Mouse (Mus musculus) olfactory bulb, adult 2 months (tissue): ENCODE data around the gene Hhip. TPM values are rescaled to one million over a fixed set of nuclear protein-coding genes. Genes with fewer than 3 reads are reported as not detected.

Experiments
- H3K27ac ChIP-seq: fragments of 200-500 bp; 2 replicates; pipeline ENCODE4 v1.5.1; 2012; ENCODE audit warnings: low read depth, low read length; ENCODE audit not compliant: insufficient read depth
- H3K4me1 ChIP-seq: fragments of 200-500 bp; 2 replicates; pipeline ENCODE4 v1.6.1; 2012; ENCODE audit warnings: low read length; ENCODE audit not compliant: control insufficient read depth, insufficient read depth
- H3K4me3 ChIP-seq: fragments of 200-500 bp; 2 replicates; pipeline ENCODE4 v1.5.1; 2012; ENCODE audit warnings: mild to moderate bottlenecking, low read depth, low read length, moderate library complexity; ENCODE audit not compliant: insufficient read depth
- CTCF ChIP-seq: fragments of 200-500 bp; IDR thresholded peaks from 2 replicates; pipeline ENCODE4 v1.5.1; 2012; ENCODE audit warnings: low read depth, mild to moderate bottlenecking, low read length, moderate library complexity; ENCODE audit not compliant: insufficient read depth
- POLR2A ChIP-seq: fragments of 200-500 bp; IDR thresholded peaks from 2 replicates; pipeline ENCODE4 v1.6.1; 2012; ENCODE audit warnings: mild to moderate bottlenecking, low read depth, low read length, moderate library complexity; ENCODE audit not compliant: insufficient read depth
- WGBS: fragments of 180-500 bp; shearing (Covaris S2); methylation state at CpG from one replicate; pipeline ENCODE4 v1.1.7; 2018; 5-methylcytosine and 5-hydroxymethylcytosine counted together
- polyA plus RNA-seq: library from polyadenylated mRNA; stranded (reverse); fragments of >200 nt; gene quantifications from 2 replicates; pipeline ENCODE4 v1.2.4, GENCODE M21; 2012; ENCODE audit warnings: low replicate concordance; ENCODE audit not compliant: missing spikeins, insufficient read depth, insufficient read length

The Hhip gene
- polyA plus RNA-seq, 1 experiment, result not detected

DNA sequence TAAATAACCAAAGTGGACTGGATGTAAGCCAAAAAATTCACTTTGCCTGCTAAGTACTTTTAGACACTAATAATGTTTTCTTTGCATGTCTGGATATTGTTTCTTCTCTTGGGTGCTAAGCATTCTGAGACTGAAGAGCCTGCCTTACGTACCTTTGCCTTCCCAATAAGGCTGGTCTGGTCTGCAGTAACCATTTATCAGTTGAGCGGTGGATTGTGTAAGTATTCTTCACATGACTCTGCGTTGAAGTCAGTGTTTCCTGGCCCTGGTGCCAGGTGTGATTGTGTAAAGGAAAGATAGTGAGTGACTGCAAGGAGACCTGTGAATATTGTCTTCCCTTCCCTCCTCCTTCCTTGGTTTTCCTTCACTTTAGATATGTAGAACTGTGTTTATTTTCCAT, 107.4 kb downstream of the Hhip start:
- Histone ChIP-seq H3K27ac (no peak overlapping the region), H3K4me1 (no peaks in the 10 kb centered on the region), H3K4me3 (no peak overlapping the region)
- TF ChIP-seq POLR2A (no peak), CTCF (no peak)
- 95% methylated on average over 3 of the region's 3 CpGs for WGBS

DNA sequence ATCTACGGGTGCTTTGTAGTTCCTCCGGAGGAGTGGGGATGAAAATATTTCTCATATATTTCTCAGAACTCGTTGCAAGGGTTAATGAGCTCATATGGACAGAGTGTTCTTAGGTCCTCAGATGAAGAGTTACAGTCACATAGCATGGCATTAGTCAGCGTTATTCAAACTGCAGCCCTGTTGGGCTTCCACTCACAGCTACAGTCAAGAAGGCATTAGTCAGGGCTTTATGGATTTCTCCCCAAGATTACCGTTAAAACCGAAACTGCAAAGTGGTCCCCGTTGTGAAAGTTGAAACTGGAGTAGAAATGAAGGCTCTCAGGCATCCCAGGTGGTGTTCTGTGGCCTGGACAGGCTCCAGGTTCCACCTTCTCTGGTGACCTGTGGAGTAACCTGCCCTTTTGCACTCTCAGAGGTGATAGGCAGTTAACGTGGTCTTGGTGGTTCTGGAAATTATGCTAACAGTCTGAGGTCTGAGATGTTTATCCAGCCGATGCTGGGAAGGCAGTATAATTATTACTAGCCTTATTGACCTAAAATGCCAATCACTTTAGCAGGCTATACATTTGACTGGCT, 112.2 kb downstream of the Hhip start:
- 87% methylated on average over 9 of the region's 9 CpGs for WGBS
- Histone ChIP-seq H3K4me1 (no peaks in the 10 kb centered on the region), H3K27ac (no peak overlapping the region), H3K4me3 (no peak overlapping the region)
- TF ChIP-seq POLR2A (no peak), CTCF (no peak)

DNA sequence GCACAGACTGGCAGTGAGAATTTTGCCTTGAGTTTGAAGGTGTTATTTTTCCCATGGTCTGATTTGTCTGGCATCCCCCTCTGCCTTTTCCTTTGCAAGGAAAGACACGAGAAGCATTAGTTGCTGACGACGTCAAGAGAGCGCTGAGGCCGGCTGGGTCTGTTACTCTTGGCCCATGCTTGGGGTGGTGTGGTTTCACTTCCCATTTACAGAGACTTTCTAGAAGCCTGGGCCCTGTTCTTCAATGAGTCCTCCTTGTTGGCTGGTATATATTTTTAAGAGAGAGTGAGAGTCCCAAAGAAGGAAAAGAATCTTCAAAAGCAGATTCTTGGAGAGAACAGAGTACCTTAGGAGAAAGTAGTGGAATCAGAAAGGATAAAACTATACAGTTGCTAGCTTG, 116.7 kb downstream of the Hhip start:
- no peak for TF ChIP-seq POLR2A
- TF ChIP-seq CTCF, result no peak
- 94% methylated on average over 5 of the region's 5 CpGs for whole genome bisulfite sequencing
- no peaks in the 10 kb centered on the region for H3K4me1 ChIP-seq
- no peak overlapping the region for H3K4me3 ChIP-seq
- H3K27ac ChIP-seq, result no peak overlapping the region

DNA sequence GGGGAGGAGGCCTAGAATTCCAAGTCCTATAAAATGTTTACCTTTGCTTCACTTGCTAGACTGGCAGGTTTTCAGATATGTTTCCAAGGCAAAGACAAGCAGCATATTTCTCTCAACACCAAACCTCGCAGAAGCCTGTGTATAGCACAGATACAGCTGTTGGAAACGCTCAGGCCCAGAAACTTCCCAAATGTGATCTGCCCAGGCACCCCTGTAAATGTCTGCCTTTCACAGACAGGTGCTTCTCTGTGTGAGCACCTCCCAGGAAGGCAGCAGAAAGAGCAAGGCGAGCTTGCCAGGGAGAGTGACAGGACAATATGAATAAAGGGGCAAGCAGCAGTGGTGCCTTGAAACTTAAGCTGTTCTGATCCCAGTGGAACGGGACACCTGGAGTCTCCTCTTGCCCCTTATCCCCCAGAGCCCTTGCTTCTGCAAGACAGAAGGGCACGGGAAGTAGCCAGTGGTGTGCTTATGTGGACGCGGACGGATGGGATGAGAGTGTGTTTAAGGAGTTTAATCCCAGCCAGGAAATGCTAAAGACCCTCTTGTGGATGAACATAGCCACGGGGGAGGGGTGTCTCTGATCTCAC, 120.9 kb downstream of the Hhip start:
- Histone ChIP-seq H3K27ac (no peak overlapping the region), H3K4me1 (no peaks in the 10 kb centered on the region), H3K4me3 (no peak overlapping the region)
- 63% methylated on average over 9 of the region's 9 CpGs for WGBS
- TF ChIP-seq CTCF, result no peak
- no peak for TF ChIP-seq POLR2A

DNA sequence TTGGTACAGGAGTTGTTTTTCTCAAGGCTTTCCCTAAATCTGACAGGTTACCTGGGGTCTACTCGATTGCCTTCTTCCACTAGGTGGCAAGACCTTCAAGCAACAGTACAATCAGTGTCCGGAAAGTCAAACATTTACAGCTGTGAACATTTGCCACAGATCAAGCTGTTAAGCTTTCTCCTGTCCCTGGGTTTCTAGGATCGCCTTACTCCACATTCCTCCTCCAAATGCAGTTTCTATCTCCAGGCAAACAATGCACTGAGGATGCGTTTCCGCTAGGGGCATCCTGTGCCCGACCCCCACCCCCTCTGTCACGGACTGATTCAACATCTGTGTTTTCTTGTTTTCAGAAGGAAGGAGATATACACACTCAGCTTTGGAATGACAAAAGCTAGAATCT, 122.0 kb downstream of the Hhip start:
- WGBS, result 66% methylated on average over 7 of the region's 7 CpGs
- Histone ChIP-seq H3K4me3 (no peak overlapping the region), H3K4me1 (no peaks in the 10 kb centered on the region), H3K27ac (no peak overlapping the region)
- no peak for TF ChIP-seq POLR2A
- TF ChIP-seq CTCF, result no peak

DNA sequence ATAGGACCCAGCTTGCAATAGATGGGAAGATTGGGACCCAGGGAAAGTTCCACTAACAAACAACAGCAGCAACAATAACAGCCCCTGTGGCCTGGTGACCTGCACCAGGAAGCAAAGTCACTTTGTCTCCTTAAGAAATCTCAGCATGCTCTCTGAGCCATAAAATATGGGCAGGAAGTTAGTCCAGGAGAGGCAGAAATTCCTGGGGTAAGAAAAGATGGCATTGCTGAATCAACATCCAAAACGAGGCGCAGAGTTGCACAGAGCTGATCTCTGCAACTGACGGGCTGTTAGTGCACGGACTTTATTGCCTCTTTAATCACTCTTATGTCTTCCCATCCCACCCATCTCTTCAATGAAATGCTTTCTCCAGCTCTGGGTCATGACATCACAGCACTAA, 128.6 kb downstream of the Hhip start:
- no peak for TF ChIP-seq POLR2A
- no peak for TF ChIP-seq CTCF
- Histone ChIP-seq H3K4me1 (no peaks in the 10 kb centered on the region), H3K27ac (no peak overlapping the region), H3K4me3 (no peak overlapping the region)
- 73% methylated on average over 4 of the region's 4 CpGs for whole genome bisulfite sequencing

DNA sequence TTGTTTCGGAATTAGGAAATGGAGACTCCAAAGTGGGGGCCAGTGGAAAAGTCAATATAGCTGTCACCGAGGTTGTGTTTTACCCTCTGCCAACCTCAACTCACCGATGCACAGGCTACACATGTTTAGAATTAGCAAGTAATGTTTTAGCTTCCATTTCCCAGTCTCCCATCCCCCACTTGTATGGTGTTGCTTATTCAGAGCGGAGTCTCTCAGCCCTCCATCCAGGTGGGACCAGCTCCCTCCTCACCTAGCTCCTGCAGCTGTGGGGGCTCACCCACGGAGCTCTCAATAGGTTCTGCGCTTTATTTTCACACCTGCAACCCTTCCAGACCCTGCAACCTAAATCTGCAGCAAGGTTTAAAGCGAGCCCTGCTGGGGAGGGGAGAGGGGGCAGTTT, 140.6 kb downstream of the Hhip start:
- Histone ChIP-seq H3K4me3 (no peak overlapping the region), H3K27ac (no peak overlapping the region), H3K4me1 (no peaks in the 10 kb centered on the region)
- 71% methylated on average over 7 of the region's 7 CpGs for WGBS
- TF ChIP-seq CTCF (no peak), POLR2A (no peak)
